Mouse (Mus musculus) inflammation-experienced regulatory T-cells, adult 6 months (primary cell): Measurements from ENCODE around the gene Tmem234. TPM values are rescaled to one million over a fixed set of nuclear protein-coding genes. Genes with fewer than 3 reads are reported as not detected.
A peak's percentile ranks its signal among the peaks of the same experiment; 100 is the strongest.

ENCODE experiments used
- ATAC-seq: one replicate; pipeline ENCODE4 v1.8.0; 2017
- polyA plus RNA-seq, 3 experiments: library from polyadenylated mRNA; unstranded; fragments of 100-300 nt; shearing (Covaris generic); gene quantifications; one replicate each; pipeline ENCODE4 v1.2.1; 2017

The Tmem234 gene
- polyA plus RNA-seq, 3 experiments from 2014 or later: 283 to 327 (median 313) TPM

DNA sequence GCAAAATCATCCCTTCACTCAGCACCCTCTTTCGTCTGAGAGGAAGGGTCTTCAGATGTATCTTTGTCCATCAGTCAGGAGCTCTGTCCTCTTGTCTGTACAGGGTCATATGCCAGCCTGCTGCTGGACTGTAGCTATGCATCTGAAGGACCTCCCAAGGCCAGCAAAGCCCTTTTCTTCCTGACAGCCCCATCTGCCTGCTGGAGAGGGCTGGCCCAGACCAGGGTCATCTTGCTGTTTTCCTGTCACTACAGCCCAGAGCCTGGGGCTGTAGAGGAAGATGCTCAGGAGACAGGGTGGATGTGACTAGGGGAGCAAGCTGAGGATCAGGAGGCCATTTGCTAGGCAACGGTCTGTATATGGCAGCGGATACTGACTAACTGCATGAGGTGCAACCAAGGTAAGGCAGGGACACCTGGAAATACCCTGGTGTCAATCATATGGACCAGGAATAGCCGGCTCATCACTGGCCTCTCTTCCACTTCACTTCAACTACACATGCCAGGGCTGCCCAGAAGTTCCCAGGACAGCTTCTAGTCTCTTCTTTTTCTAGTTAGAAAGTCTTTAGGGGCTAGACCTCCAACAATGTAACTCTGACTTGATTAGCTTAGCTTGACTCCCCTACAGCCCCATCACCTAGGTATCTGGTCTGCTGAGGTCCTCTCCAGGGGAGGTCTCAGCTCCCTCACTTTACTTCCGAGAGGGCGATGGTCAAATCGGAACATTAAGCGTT lies 22.5 kb downstream of the Tmem234 start:
- no peak for ATAC-seq

DNA sequence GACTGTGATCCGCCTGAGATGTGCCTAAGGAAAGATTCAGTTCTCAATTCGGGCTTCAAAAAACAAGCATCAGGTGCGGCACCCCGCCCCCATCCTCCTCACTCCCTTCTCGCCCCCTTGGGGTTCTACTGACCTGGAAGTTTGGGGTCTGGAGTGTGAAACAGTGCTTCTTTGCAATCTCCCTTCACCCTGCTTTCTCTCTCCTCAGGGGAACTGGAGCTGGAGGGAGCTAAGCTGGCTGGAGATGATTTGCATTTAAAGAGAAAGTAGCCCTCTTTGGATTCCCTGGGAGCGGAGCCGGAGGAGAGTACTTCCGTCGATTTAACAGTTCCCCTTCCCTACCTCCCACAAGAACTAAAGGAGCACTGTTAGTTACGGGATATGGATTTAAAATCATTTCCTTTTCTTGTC lies 23.2 kb downstream of the Tmem234 start, which contains the start of gene Ccdc28b:
Gene Ccdc28b (minus strand): TSS at position 267 of the 411 bp plus-strand sequence.
- ATAC-seq: no peak

DNA sequence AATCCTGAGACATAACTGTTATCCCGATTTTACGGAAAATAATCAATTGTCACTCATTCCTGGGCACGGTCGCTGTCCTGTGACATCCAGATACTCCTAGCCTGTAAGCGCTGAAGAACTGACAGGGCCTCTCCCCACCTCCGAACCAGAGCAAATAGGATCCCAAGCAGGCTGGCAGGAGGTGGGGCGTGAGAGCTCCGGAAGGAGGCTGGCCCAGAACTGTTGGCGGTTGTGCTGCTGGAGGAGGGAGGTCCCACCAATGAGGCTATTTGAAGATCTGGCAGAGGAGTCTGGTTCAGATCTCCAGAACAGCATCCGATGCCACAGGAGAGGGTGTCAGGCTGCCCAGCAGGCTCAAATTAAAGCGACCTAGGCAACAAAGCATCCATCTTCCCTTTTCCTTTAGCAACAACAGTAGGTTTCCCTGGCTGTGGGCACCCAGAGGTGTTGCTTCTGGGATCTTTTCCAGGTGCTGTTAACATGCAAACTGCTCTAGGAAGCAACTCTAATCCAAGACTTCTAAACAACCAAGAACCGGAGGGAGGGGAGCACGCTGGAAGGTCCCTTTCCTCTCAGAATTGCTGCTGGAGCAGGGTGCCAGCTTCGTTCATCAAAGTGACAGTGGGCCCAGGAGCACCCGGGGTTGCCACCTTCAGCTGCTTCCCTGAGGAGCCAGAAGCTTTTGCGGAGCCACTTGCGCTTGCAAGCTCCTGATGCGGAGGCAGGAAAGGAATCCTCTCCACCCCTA lies 24.0 kb downstream of the Tmem234 start:
- ATAC-seq: peak; percentile 96

DNA sequence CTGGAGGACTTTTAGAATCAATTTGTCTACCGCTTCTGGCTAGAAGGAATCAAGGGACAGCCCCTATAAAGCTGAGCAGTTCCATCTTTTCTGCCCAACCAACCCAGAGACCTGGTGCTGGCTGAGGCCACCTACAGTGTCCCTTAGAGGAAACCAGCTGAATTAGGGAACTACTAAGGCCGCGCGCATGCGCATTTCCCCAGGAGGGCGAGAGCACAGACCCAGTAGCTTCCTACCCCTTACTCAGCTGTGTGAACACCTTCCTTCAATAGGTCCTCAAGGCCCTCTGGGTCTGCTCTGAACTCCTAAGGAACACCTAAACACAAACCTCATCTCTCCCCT lies 24.5 kb downstream of the Tmem234 start:
- peak; percentile 5 for ATAC-seq

DNA sequence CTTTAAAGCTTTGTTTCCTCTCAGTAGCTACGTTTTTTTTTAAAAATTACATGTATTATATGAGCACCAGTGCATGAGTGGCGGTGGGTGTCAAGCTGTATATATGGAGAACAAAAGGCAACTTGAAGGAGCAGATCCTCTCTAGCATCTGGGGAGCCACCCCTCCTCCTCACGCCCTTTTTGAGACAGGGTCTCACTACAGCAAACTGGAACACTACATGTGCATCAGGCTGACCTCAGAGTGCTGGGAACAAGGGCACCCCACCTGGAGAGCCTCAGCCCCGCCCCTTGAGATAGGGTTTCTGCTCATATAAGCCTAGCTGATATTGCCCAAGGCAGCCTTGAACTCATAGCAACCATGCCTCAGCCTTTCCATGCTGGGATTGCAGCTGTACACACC lies 25.0 kb downstream of the Tmem234 start:
- ATAC-seq: no peak

DNA sequence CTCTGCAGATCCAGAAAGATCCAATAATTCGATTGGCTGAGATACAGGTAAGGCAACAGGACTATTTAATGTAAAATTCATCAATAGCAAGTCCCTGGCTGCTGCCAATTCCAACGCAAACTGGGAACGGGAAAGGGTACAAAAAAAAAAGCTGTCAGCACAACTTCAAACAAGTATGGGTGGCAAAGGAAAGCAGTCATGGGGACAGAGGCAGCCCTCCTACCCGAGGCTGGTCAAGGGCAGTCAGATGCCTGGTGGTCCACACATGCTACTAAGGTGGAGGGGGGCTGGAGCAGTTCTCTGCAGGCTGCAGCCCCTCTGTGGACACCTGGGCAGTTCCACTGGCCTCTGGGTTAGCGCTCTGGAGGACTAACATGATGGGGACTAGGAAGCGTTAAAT lies 25.6 kb downstream of the Tmem234 start:
- ATAC-seq: no peak

DNA sequence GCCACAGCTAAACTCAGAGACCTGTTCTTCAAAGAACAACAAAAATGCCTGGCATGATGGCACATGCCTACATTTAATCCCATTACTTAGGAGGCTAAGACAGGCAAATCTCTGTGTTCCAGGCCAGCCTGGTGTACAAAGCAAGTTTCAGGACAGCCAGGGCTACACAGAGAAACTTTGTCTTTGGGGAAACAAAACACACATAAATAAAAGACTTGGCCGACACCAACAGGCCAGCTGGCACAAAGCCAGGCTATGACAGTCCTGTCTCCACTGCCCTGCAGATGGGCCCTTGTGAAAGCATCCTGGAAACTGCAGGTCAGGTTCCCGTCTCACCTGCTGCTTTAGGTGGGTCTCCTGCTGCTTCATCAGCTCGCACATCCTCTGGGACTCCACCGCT lies 30.5 kb downstream of the Tmem234 start:
- no peak for ATAC-seq

DNA sequence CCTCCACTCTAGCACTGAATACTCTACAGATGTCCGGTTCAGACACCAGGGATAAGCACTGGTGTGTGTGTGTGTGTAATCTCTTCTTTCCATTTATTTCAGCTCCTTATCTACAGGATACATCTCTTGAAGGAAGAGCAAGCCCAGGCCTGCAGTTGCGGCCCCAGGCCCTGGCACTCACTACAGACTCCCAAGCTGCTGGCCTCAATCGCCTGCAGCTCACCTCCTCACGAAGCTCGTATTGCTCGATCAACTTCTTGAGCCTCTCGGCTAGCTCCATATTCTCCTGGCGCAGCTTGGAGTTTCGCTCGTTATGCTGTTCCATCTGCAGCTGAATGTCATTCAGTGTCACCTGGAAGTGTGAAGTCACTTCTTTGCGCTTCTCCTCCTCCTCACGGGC lies 31.4 kb downstream of the Tmem234 start:
- ATAC-seq: no peak

DNA sequence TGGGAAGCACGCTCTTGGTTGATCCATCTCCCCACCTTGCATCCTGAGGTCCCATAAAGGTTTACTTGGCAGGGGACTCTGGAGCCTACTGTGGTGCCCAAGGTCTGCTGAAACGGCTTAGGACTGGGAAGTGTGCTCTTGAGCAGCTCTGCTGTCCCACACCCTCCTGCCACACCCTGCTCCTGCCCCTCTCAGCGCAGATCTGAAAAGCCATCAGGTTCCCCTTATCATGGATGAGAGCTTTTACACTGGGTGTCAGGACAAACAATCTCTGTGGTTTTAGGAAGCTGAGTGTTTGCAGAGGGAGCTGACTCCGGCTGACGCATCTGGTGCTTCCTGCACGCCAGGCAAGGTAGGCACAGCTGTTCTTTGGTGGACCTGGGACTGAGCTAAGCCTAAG lies 33.4 kb downstream of the Tmem234 start:
- ATAC-seq: no peak

DNA sequence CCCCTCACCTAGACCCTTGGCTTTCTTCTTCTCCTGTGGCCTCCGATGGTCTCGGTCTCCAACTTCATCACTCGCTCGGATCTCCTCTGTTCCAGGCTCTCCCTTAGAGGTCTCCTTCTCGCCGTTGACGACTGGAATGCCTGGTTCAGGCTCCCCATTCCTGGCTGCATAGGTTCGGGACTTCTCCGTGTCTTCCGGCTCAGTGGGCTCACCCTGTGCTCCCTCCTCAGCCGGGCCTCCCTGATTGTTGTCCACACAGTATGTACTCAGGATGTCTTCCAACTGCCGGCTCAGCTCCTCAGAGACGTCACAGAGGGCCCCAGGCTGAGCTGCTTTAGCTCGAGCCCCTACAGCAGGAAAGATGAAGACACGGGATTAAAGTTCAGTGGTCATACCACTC lies 38.8 kb downstream of the Tmem234 start:
- no peak for ATAC-seq

DNA sequence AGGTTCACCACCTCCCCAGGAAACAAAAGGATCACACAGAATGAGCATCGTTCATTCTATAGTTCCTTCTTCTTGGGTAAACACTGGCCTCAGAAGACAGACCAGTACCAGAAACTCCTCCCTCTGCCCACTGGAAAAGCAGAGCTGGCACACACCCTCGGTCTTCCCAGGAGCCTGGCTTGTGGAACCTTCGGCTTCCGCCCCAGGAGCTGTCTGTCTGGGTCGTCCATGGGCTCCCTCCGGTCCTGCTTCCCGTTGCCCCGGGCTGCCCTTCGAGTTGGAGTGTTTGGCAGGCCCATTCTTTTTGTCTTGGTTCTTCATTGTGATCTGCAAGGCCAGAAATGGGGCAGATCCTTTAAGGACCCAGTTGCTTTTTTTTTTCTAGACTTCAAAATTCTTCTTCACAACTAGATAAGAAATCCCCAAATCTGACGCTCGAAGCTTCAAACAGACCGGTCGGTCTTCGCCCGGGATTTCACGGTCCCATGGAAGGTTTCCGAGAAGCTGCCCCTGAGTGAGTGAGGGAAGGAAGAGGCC lies 39.7 kb downstream of the Tmem234 start:
- no peak for ATAC-seq

DNA sequence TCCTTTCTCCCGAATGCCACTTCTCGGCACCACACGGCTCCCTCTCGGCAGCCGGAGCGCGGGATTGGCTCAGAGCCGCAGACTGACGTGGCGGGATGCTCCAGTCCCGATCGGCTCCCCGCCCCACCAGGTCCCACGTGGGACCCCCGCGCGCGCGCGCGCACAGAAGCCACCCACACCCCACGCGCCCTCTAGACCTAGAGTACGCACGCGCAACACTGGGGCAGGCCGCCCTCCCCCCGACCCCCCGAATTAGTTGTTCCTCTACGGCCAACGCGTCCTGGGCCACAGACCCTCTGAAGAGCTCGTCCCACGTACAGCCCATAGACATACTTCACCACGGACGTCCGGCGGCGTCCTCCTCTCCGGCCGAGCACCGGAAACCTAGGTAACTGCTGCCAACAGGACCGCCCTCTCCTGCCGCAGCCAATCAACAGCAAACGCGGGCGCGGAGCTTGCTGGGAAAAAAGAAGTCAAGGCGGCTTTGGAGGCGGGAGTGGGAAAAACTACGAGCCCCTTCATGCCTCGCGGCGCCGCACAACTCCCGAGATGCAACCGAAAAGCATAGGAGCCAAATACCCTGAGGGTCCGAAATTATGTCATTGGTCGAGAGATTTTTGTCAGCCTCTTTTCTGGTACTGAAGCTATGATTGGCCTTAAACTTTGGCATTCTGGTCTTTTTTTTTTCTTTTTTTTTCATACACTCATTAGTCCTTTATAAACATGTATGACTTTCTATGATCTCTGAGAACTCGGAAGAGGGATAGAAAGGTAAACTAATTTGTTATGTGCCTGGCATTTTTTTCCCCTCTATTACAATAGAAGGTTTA lies 40.4 kb downstream of the Tmem234 start, which contains the start of gene Txlna:
Gene Txlna (minus strand): TSS at position 428 of the 830 bp plus-strand sequence.
- ATAC-seq: peak; percentile 93

DNA sequence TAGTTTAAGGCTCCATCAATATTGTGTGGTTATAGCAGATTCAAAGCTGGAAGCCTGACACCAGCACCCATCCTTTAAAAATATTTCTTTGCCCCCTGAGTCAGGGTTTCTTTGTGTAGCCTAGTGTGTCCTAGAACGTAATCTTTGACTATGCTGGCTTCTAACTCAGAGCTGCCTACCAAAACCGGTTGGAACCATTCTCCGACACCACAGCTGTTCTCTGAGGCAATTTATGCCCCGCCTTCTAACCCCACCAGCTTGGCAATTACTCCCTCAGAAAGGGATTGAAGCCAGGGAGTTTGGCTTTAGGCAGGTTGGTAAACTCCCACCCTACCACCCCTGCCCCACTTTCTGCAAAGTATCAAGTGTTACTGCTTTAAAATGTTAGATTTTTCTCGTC lies 41.3 kb downstream of the Tmem234 start:
- ATAC-seq: no peak

DNA sequence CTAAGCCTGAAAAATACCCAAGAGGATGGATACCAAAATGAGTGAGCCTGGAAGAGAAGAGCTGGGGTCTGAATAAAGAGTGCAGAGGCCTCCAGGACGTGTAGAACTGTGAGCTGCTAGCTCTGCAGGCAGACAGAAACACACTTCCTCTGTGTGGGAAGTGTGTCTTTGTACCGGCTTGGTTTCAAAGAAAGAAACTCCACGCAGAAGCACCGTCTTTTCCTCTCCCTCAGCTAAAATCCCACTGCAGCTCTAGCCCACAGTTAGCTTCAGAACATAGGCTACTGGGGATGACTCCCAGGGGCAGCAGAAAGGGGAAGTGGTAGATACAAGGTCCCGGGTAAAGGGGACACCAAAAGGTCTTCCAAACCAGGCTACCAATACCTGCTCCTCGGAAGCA lies 44.7 kb downstream of the Tmem234 start:
- ATAC-seq: no peak

DNA sequence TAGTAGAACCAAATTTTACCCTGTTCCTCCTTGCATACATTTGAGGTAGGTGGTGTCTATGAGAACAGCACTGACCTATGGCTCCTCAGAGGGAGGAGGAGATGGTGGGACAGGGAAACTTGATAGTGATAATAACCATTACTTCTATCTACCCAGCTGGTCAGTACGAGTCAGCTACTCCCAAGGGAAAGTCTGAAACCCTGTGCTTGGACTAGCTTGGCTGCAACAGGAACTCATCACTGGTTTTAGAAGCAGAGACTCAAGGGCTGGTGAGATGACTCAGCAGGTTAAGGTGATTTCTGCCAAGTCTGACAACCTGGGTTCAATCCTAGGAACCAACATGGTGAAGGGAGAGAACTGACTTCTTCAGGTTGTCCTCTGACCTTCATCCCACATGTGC lies 48.2 kb downstream of the Tmem234 start:
- no peak for ATAC-seq

DNA sequence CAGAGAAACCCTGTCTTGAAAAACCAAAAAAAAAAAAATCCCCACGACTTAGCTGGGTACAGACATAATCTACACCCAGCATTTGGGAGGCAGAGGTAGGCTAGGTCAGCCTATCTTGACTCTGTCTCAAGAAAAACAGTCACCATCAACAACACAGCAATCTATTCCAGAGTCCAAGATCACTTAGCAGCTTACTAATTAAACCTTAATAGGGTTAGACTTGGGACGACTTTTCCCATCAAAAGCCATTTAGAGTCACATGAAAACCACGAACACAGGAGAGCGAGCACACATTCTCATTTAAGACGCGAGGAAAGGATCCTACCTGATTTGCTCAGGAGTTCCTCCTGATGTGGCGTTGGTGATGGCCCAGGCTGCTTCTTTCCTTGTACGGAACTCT lies 49.9 kb downstream of the Tmem234 start:
- ATAC-seq: no peak

DNA sequence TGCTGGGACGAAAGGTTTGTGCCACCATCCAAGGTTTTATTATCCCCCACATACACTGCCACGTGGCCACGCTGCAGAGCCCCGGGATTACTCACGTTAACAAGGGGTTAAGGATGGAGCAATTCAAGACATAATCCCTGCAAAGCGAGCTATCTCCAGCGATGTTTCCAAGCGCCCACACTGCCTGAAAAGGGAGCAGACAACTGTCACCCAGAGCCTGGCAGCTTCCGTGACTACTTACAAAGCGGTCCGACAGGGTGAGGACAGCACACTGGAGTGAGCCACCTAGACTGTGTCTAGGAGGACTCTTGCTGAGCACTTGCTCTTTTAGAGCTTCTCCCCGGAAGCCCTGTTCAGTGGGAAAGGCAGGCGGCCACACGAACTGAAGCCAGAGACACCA lies 54.3 kb downstream of the Tmem234 start:
- no peak for ATAC-seq

DNA sequence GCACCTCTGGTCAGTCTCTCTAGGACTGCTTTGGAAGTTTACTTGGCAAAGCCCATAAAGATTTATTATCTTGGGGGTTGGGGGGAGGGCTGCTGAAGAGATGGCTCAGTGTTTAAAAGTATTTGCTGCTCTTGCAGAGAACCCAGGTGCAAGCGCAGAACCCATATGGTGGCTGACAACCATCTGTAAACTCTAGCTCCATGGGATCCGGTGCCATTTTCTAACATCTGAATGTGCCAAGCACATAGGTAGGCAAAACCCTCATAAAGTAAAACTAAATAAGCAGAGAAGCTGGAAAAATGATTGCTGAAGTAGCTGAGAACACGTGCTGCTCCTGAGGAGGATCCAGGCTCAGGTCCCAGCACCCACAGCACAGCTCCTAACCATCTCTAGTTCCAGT lies 61.1 kb downstream of the Tmem234 start:
- ATAC-seq: no peak

DNA sequence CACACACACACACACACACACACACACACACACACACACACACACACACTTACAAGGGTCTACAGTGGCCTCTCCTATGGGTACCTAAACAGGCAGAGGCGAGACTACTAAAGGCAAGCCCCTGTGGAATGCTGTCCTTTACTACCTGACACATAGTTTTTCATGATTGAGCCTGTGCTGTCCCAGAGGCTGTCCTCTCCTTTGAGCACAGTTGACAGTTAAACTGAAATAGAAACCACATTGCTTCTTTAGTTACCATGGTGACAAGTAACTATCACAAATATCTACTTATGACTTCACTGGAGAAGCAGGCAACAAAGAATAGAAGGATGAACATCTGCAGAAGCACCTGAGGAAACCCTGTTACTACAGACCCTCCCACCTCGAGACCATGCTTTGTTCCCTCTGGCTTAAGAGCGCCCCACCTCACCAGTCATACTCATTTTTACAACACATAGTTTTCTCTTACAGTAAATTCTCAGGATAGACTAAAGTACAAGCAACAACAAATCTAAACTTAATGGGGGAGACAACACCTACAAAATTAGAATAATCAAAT lies 61.9 kb downstream of the Tmem234 start:
- ATAC-seq: no peak

DNA sequence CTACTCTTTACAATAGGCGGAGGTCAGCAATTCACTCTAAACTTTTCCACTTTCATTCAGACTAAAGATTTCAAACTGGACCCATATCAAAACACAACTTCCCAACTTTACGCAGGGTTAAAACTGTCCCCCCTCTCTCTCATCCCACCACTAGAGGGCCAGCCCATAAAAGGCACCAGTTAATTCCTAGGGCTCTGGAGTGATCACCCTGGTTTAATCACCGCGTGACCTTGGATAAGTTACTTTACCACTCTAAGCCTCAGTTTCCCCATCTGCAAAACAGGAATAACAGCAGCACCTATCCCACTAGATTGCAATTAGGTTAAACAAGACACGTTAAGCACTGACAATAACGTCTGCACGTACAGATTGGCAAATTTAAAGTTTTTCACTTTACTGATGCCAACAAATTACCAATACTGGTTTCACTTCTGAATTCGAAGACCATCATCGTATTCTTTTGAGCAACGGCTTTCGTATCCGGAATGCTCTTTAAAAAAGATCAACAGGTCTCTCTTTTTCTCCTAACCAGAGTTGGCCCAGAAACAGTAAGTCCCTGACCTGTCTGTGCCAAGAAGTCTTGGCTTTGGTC lies 71.1 kb downstream of the Tmem234 start:
- peak; percentile 58 for ATAC-seq

DNA sequence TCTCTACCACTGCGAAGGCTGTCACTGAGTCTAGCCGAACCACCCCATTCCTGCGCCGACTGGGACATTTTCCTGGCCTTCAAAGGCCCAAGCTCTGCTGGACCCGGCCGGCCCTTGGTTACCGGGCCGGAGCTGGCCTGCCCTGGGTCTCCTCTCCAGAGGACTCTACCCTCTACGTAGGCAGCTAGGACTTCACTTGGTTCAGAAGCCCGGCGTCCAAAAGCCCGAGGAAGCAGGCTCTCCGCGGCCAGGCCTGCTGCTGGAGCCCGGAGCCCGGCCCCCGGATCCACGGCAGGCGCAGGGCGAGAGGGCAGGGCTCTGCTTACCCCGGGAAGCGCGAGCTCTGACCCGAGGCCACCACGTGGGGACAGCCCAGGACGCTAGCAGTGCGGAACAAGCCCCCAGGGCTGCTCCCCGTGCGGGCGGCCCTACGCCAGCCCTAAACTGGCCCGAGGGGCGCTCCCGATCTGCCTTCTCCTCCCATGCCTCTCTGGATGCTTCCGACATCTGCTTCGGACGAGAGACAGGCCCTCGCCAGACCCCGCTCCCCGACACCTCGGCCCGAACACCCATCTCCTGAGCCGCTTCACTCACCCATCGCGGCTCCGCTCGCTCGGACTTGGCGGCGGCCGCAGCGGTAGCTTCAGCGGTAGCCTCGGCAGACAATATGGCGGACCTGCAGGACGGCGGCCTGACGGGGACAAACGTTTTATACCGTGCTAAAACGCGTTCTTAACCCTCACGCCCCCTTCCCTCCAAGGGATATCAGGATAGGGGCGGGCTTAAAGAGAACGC lies 71.8 kb downstream of the Tmem234 start, which contains the start of gene Kpna6:
Gene Kpna6 (minus strand): TSS at position 685 of the 795 bp plus-strand sequence.
- peak; percentile 78 for ATAC-seq
